Mouse (Mus musculus) cerebellum, adult 11-12 months (tissue): Measurements from ENCODE around the gene Gm28778.
"Not testable (repeated sequence)": the region's sequence is repeated elsewhere in the genome, so short reads cannot be mapped to it uniquely, and the experiment has no call there.

Source experiments
- DNase-seq: peaks from one replicate; pipeline ENCODE4 v3.0.0; 2022

Gene Gm28778

DNA sequence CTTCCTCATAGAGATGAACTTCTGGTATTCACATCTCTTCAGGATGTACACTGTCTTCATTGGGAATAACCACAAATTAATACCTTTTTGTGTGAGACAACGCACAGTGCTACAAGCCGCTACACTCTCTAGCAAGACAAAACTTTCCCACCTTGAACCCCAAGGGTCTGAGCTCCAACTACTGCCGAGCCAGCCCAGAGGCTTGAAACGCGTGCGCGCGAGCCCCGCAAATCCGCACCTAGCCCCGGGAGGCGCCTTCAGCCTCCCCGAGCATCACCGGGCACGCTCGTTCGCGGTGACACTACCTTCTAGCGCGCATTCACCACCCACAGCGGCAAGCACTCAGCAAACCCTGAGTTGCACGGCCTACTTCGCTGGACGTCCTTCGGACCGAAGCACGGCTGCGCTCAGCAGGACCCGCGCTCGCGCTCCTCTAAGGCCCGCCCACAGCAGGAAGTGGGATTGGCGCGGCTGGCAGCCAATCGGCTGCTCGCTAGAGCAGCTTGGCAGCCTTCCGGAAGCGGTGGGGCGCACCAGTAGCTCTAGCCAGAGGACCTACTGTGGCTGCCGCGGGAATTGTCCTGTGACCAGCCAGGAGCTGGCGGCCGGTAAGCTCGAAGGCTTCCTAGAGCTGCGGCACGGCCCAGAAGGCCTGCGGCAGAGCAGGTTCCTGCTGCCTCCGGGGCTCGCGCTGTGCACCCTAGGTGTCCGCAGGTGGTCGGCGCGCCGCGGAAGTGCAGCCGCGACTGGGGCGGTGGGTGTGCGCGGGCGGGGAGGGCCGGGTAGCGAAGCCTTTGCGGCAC, at the start of gene Gm28778, which contains the start of the genes Pms1 and Ormdl1:
TSS of gene Gm28778 (plus strand) at position 531 of the 803 bp plus-strand sequence.
TSS of gene Pms1 (minus strand) at position 438 of the 803 bp plus-strand sequence.
TSS of gene Ormdl1 (plus strand) at position 515 of the 803 bp plus-strand sequence.
- peak; percentile 96 for DNase-seq

- DNase-seq, result not testable (repeated sequence)
Measured at GRCm38 (mm10) chr1:53264958-53265612, 31.8 kb upstream of the Gm28778 start.

DNA sequence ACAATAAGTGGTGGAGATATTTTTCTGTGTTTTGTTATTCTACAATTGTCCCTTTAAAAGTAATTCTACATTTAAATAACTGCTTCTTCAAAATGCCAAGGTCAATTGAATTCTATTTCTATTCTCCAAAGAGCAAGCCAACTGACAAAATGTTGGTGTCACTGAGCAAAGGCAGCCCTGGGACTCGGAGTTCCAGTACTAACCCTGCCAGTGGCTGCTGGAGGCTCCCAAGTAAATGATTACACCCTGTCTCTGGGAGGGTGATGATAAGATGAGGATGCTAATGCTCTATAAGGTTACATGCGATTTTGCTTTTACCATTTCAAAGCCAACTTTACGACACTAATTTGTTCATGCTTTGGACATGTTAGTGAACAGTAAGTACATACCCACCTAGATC, 27.0 kb upstream of the Gm28778 start:
- no peak for DNase-seq

- DNase-seq, result peak; percentile 39
Measured at GRCm38 (mm10) chr1:53272646-53273045, 24.3 kb upstream of the Gm28778 start.

GRCm38 (mm10) chr1:53291197-53291596, 5.7 kb upstream of the Gm28778 start:
- DNase-seq, result no peak

GRCm38 (mm10) chr1:53300506-53300905, 3.6 kb downstream of the Gm28778 start:
- no peak for DNase-seq

DNA sequence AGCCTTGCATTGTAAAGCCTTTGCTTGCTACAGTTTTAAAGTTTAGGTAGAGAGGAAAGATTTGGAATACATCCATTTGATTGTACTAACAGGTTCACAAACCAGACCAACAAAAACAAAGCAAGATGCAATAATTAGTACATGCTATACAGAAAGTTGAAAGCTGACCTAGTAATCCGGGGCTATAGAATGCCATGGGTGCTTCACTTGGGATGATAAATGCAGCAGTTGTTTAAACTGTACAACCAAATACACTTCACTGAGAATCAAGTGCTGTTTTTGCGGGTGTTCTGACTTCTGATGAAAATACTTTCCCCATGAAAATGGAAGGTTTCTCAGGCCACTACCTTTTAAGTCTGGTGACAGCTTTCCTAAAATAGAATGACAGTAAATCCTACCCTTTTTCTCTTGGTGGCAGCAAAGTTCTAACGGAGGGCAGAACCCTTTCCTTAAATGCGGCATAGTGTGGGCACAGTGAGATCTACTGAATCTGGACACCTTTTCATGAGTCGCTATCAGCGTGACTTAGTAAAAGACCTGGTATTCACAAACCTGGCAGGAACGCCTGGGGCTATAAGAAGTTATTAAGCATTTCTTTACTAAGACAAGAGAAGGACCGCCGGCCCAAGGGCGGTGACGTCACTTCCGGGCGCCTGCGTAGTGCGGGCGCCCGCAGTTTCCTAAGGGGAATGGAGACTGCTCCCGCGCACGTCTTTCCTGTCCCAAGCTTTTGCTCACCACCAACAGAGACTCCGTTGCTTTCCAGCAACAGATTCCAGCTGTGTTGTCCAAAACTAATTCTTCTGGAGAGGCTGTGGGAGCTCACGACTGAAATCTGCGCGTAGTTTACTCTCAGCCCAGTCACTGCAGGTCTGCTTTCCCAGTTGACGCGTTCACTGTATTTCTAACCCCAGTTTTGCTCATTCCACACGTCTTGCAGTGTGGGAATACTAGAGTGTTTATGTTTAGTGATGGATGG, 16.4 kb downstream of the Gm28778 start, which contains the start of gene Osgepl1:
TSS of gene Osgepl1 (plus strand) at position 636 of the 979 bp plus-strand sequence.
- peak; percentile 85 for DNase-seq

- DNase-seq, result no peak
Measured at GRCm38 (mm10) chr1:53321662-53322344, 24.9 kb downstream of the Gm28778 start.

- no peak for DNase-seq
Measured at GRCm38 (mm10) chr1:53323254-53323653, 26.3 kb downstream of the Gm28778 start.

GRCm38 (mm10) chr1:53324277-53324676, 27.4 kb downstream of the Gm28778 start:
- no peak for DNase-seq

DNA sequence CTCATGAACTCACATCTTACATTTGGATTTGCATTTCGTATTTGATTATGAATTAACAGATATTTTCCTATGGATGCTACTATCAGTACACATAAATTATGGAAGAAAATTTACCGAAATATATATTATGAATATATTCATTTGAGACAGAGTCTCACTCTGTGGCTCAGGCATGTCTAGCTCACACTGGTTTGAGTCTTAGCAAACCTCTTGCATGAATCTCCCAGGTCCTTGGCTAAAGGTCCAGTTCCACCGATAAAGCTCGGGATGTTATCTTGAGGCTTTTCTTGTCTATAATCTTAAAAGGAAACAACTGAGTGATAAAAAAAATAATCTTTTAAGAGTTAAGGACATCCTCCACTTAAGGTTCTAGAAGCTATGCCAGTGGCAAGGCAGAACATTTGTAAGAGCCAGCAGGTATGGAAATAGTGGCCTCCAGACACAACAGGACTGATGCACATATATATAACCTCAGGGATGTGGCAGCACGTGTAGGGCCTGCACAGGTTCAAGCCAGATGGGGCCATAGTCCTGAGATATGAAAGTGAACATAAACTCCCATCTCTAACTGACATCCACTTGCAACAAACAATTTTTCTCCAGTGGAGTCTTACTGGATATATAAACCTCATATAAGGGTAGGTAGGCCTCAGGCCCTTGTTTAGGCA, 28.1 kb downstream of the Gm28778 start:
- DNase-seq, result no peak

DNA sequence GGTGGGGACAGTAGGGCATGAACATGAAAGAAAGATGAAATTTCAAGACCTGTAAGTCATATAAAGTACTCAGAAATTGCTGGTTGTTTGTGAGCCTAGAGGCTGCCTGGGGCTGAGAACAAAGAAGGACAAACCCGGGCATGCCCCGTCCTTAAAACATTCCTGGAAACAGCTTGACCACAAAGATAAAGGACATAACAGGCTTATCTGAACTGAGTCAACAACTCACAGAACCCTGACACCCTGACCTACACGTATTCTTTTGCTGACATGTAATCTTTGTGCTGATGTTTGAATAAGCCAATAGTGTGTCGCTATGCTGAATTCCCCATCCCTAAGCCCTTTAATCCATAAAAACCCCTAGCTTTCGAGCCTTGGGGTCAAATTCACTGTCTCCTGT, 36.6 kb downstream of the Gm28778 start:
- not testable (repeated sequence) for DNase-seq

- DNase-seq, result no peak
Measured at GRCm38 (mm10) chr1:53335465-53335864, 38.6 kb downstream of the Gm28778 start.

DNA sequence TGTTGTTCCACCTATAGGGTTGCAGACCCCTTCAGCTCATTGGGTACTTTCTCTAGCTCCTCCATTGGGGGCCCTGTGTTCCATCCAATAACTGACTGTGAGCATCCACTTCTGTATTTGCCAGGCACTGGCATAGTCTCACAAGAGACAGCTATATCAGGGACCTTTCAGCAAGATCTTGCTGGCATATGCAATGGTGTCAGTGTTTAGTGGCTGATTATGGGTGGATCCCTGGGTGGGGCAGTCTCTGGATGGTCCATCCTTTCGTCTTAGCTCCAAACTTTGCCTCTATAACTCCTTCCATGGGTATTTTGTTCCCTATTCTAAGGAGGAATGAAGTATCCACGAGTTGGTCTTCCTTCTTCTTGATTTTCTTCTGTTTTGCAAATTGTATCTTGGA, 40.5 kb downstream of the Gm28778 start:
- DNase-seq, result not testable (repeated sequence)

- DNase-seq, result no peak
Measured at GRCm38 (mm10) chr1:53341071-53341470, 44.2 kb downstream of the Gm28778 start.

- peak; percentile 97 for DNase-seq
Measured at GRCm38 (mm10) chr1:53352327-53353261, 55.7 kb downstream of the Gm28778 start, which contains the start of the genes Asdurf, Gm28551 and Asnsd1. TSS of gene Asdurf (minus strand) at chr1:53352619. TSS of gene Gm28551 (minus strand) at chr1:53352667. TSS of gene Asnsd1 (minus strand) at chr1:53352752.

DNA sequence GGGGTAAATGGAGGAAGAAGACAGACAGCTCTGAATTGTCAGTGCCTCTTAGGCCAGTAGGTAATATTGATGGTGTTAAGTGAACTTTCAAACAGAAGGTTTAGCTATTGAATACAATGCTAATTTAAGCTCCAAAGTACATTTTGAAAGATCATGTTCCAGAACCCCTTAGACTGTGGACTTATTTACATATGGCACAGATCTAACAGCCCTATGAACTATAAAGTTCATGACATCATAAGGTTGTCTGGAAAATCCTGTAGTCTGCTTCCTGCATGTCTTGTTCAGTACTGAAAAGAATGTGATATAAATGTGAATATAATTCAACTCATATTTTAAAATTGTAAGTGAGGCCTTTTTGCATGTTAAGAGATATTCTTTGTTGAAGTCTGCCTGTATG, 62.1 kb downstream of the Gm28778 start:
- DNase-seq, result no peak
